Mouse (Mus musculus) hindbrain, postnatal 0 days (tissue): ENCODE measurements at regions not wholly inside any gene's neighbourhood (a gene's known extent, or its start where the extent isn't known, plus 50 kb on each side); places are given as distances from the start of the nearest gene placed in this dataset.

Experiments used
- ATAC-seq: fragments of 200-750 bp; cut with Nextera tagmentation; 2 replicates; pipeline ENCODE4 v1.8.0; 2017; ENCODE audit warnings: mild to moderate bottlenecking, moderate TSS enrichment, moderate library complexity
- DNase-seq: peaks from one replicate; pipeline ENCODE4 v3.0.0-alpha.2; 2015; ENCODE audit warnings: low spot score
- H3K27ac ChIP-seq: fragments of 300-500 bp; sonication (generic); 2 replicates; pipeline ENCODE4 v1.5.1; 2014; ENCODE audit warnings: mild to moderate bottlenecking
- H3K27me3 ChIP-seq: fragments of 300-500 bp; sonication (generic); 2 replicates; pipeline ENCODE4 v1.6.1; 2014; ENCODE audit warnings: low read length, mixed read lengths; ENCODE audit not compliant: insufficient read depth
- H3K36me3 ChIP-seq: fragments of 300-500 bp; sonication (generic); 2 replicates; pipeline ENCODE4 v1.6.1; 2014; ENCODE audit warnings: low read length, mixed read lengths; ENCODE audit not compliant: insufficient read depth
- H3K4me1 ChIP-seq: fragments of 300-500 bp; sonication (generic); 2 replicates; pipeline ENCODE4 v1.6.1; 2014; ENCODE audit warnings: antibody characterized with exemption, low read length, mixed read lengths; ENCODE audit not compliant: insufficient read depth
- H3K4me2 ChIP-seq: fragments of 300-500 bp; sonication (generic); 2 replicates; pipeline ENCODE4 v1.6.1; 2014; ENCODE audit warnings: low read depth, mild to moderate bottlenecking, low read length, moderate library complexity, mixed read lengths
- H3K4me3 ChIP-seq: fragments of 300-500 bp; sonication (generic); 2 replicates; pipeline ENCODE4 v1.5.1; 2014; ENCODE audit warnings: low read length
- H3K9ac ChIP-seq: fragments of 300-500 bp; sonication (generic); replicated peaks from 2 replicates; pipeline ENCODE4 v1.6.1; 2014; ENCODE audit warnings: mild to moderate bottlenecking, low read length, moderate library complexity, mixed read lengths
- H3K9me3 ChIP-seq: fragments of 300-500 bp; sonication (generic); 2 replicates; pipeline ENCODE4 v1.6.1; 2016; ENCODE audit warnings: low read length, mixed read lengths
- CTCF ChIP-seq: IDR thresholded peaks from 2 replicates; pipeline ENCODE4 v1.5.1; 2016; ENCODE audit warnings: antibody characterized with exemption, control low read depth, low read depth
- WGBS: fragments of 180-500 bp; shearing (Covaris S2); extraction: QIAGEN DNeasy Blood & Tissue Kit; methylation state at CpG from one replicate; pipeline ENCODE4 v1.1.7; 2014; 5-methylcytosine and 5-hydroxymethylcytosine counted together

- Histone ChIP-seq H3K27ac (no peak overlapping the region), H3K27me3 (no peaks in the 10 kb centered on the region), H3K9me3 (no peaks in the 10 kb centered on the region), H3K36me3 (no peaks in the 10 kb centered on the region), H3K9ac (no peak overlapping the region), H3K4me2 (no peak overlapping the region), H3K4me3 (no peak overlapping the region), H3K4me1 (0 out of 2 replicates have a peak, but pooled peaks cover 3% of the 10 kb centered on the region)
- ATAC-seq (no peak), DNase-seq (no peak)
- WGBS, result 95% methylated on average over 5 of the region's 5 CpGs
- no peak for TF ChIP-seq CTCF
Observed at GRCm38 (mm10) chr1:159420189-159420588, 103.4 kb upstream of the Tnr start.

DNA sequence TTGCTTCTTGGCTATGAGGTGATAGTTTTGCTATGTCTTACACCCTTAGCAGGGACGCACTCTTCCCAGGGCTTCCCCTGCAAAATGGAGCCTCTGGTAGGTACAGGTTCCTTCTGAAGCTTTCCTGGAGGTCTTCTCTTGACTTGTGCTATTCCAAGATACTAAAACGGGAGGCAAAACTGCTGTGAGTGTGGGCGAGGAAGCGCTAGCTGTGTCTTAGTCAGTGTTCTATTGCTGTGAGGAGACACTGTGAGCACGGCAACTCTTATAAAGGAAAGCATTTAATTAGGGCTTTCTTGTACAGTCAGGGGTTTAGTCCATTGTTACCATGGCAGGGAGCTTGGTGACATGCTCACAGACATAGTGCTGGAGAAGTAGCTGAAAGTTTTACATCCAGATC lies 99.9 kb upstream of the Tnr start:
- no peaks in the 10 kb centered on the region for H3K9me3 ChIP-seq
- TF ChIP-seq CTCF, result no peak
- DNase-seq (no peak), ATAC-seq (no peak)
- H3K4me2 ChIP-seq, result no peak overlapping the region
- H3K4me1 ChIP-seq, result no peaks in the 10 kb centered on the region
- no peak overlapping the region for H3K9ac ChIP-seq
- 81% methylated on average over 5 of the region's 5 CpGs for WGBS
- H3K27me3 ChIP-seq, result no peaks in the 10 kb centered on the region
- no peak overlapping the region for H3K27ac ChIP-seq
- no peaks in the 10 kb centered on the region for H3K36me3 ChIP-seq
- no peak overlapping the region for H3K4me3 ChIP-seq

GRCm38 (mm10) chr1:159429926-159430325 lies 93.6 kb upstream of the Tnr start:
- H3K4me3 ChIP-seq, result no peak overlapping the region
- H3K9me3 ChIP-seq, result no peaks in the 10 kb centered on the region
- no peak overlapping the region for H3K27ac ChIP-seq
- ATAC-seq (no peak), DNase-seq (no peak)
- no peak overlapping the region for H3K9ac ChIP-seq
- H3K4me1 ChIP-seq, result no peaks in the 10 kb centered on the region
- no peak overlapping the region for H3K4me2 ChIP-seq
- no peaks in the 10 kb centered on the region for H3K27me3 ChIP-seq
- TF ChIP-seq CTCF, result no peak
- H3K36me3 ChIP-seq, result no peaks in the 10 kb centered on the region

DNA sequence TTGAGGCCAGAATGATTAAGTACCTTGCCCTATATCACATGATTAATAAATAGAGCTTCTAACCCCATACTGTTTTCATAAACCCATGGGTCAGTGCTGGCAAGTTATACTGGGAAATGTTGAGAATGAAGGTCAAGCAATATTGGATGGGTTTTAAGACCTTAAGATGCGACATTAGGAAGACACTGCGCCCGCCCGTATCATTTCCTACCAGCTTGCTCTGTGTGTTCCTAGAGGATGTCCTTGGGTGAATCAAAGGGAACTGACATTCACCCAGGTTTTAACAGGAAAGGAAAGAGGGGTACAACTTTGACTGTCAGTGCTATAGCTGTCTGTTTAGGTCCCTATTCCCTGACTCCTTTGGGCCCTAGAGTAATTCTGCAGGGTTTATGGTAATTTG lies 90.0 kb upstream of the Tnr start:
- TF ChIP-seq CTCF, result no peak
- Histone ChIP-seq H3K4me1 (no peaks in the 10 kb centered on the region), H3K27ac (no peak overlapping the region), H3K4me2 (no peak overlapping the region), H3K9me3 (no peaks in the 10 kb centered on the region), H3K27me3 (no peaks in the 10 kb centered on the region), H3K9ac (no peak overlapping the region), H3K36me3 (no peaks in the 10 kb centered on the region), H3K4me3 (no peak overlapping the region)
- no peak for ATAC-seq
- WGBS, result 94% methylated on average over 4 of the region's 4 CpGs
- DNase-seq, result no peak

DNA sequence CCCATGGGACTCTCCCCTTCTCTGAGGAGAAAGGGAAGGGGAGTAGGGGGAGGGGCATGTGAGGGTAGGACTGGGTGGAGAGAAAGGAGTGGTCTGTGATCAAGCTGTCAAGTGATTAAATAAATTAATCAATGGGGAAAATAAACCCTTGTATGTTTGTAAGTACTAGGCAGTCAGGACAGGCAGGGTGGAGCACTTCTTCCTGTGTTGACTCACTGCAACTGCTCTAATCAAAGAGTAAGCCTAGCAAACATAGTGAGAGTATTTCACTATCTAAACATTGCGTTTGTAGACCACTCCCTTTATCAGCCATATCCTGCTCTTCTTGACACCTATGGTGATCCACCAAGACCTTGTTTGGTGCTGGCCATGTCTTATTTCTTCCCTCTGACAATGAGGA lies 82.8 kb upstream of the Tnr start:
- Histone ChIP-seq H3K9me3 (no peaks in the 10 kb centered on the region), H3K4me3 (no peak overlapping the region), H3K9ac (no peak overlapping the region), H3K27me3 (no peaks in the 10 kb centered on the region), H3K4me1 (no peaks in the 10 kb centered on the region), H3K36me3 (no peaks in the 10 kb centered on the region), H3K27ac (no peak overlapping the region), H3K4me2 (no peak overlapping the region)
- 79% methylated on average over 1 of the region's 1 CpGs for WGBS
- DNase-seq (no peak), ATAC-seq (no peak)
- TF ChIP-seq CTCF, result no peak

DNA sequence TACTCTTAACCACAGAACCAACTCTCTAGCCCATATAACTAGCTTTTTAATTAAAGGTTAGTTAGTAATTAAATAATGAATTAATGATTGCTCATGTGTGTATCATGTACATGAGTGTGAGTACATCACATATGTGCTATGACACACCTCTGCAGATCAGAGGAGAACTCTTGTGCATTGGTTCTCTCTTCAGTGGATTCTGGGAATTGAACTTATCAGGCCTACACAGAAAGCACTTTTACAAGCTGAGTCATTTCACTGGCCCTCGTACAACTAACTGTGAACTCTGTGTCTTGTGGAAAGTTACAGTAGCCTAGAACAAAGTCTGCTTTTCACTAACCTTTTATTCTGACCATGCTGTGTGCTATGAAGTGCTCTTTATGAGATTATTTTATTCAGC lies 79.5 kb upstream of the Tnr start:
- Histone ChIP-seq H3K36me3 (no peaks in the 10 kb centered on the region), H3K9me3 (no peaks in the 10 kb centered on the region), H3K4me2 (no peak overlapping the region), H3K27ac (no peak overlapping the region), H3K9ac (no peak overlapping the region), H3K4me1 (no peaks in the 10 kb centered on the region), H3K27me3 (no peaks in the 10 kb centered on the region), H3K4me3 (no peak overlapping the region)
- ATAC-seq, result no peak
- 90% methylated on average over 1 of the region's 1 CpGs for WGBS
- DNase-seq, result no peak
- TF ChIP-seq CTCF, result no peak

DNA sequence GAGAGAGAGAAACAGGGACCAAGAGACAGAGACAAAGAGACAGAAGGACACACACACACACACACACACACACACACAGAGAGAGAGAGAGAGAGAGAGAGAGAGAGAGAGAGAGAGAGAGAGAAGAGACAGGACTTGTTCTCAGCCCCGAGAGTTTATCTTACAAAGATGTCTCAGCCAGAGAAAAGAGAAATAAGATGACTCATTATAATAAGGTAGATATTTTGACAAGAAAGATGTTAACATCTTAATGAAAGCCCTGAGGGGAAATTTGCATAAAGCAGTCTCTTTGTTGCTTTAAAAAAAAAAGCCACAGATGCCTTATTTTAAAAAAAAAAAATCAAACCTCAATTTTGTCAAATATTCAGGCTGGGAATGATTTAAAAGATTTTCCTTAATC lies 78.1 kb upstream of the Tnr start:
- Histone ChIP-seq H3K9ac (no peak overlapping the region), H3K4me2 (no peak overlapping the region), H3K4me1 (no peaks in the 10 kb centered on the region), H3K36me3 (no peaks in the 10 kb centered on the region), H3K4me3 (no peak overlapping the region), H3K27me3 (no peaks in the 10 kb centered on the region), H3K27ac (no peak overlapping the region), H3K9me3 (no peaks in the 10 kb centered on the region)
- no peak for DNase-seq
- TF ChIP-seq CTCF, result no peak
- ATAC-seq, result no peak
- WGBS, result 33% methylated on average over 1 of the region's 1 CpGs

- Histone ChIP-seq H3K27me3 (no peaks in the 10 kb centered on the region), H3K9me3 (no peaks in the 10 kb centered on the region), H3K4me3 (no peak overlapping the region), H3K4me2 (no peak overlapping the region), H3K36me3 (no peaks in the 10 kb centered on the region), H3K9ac (no peak overlapping the region), H3K4me1 (no peaks in the 10 kb centered on the region), H3K27ac (no peak overlapping the region)
- WGBS, result 79% methylated on average over 3 of the region's 3 CpGs
- TF ChIP-seq CTCF, result no peak
- DNase-seq (no peak), ATAC-seq (no peak)
Observed at GRCm38 (mm10) chr1:159451462-159451861, 72.1 kb upstream of the Tnr start.
